Mouse (Mus musculus) hindbrain, embryonic 11.5 days (tissue): ENCODE measurements around the gene Kcnk13. TPM values are rescaled to one million over a fixed set of nuclear protein-coding genes. Genes with fewer than 3 reads are reported as not detected.
A peak's percentile ranks its signal among the peaks of the same experiment; 100 is the strongest.

Source experiments
- ATAC-seq: fragments of 200-750 bp; cut with Nextera tagmentation; 2 replicates; pipeline ENCODE4 v1.8.0; 2017; ENCODE audit warnings: mild to moderate bottlenecking, moderate TSS enrichment, moderate library complexity; ENCODE audit not compliant: low FRiP score
- DNase-seq: peaks from one replicate; pipeline ENCODE4 v3.0.0-alpha.2; 2015; ENCODE audit warnings: low spot score
- H3K27ac ChIP-seq: fragments of 300-500 bp; sonication (generic); 2 replicates; pipeline ENCODE4 v1.5.1; 2014; ENCODE audit warnings: mild to moderate bottlenecking, low read depth, low read length
- H3K27me3 ChIP-seq: fragments of 300-500 bp; sonication (generic); 2 replicates; pipeline ENCODE4 v1.6.1; 2014; ENCODE audit warnings: mild to moderate bottlenecking, low read length, moderate library complexity, mixed read lengths; ENCODE audit not compliant: control insufficient read depth, insufficient read depth
- H3K36me3 ChIP-seq: fragments of 300-500 bp; sonication (generic); 2 replicates; pipeline ENCODE4 v1.6.1; 2014; ENCODE audit warnings: mild to moderate bottlenecking, low read length, moderate library complexity, mixed read lengths; ENCODE audit not compliant: control insufficient read depth, insufficient read depth
- H3K4me1 ChIP-seq: fragments of 300-500 bp; sonication (generic); replicated peaks from 2 replicates; pipeline ENCODE4 v1.6.1; 2014; ENCODE audit warnings: low read length, mixed read lengths; ENCODE audit not compliant: control insufficient read depth, insufficient read depth
- H3K4me2 ChIP-seq: fragments of 300-500 bp; sonication (generic); replicated peaks from 2 replicates; pipeline ENCODE4 v1.6.1; 2014; ENCODE audit warnings: mild to moderate bottlenecking, low read depth, low read length
- H3K4me3 ChIP-seq: fragments of 300-500 bp; sonication (generic); 2 replicates; pipeline ENCODE4 v1.5.1; 2014; ENCODE audit warnings: low read depth, low read length
- H3K9ac ChIP-seq: fragments of 300-500 bp; sonication (generic); 2 replicates; pipeline ENCODE4 v1.6.1; 2014; ENCODE audit warnings: low read depth, low read length
- H3K9me3 ChIP-seq: fragments of 300-500 bp; sonication (generic); 2 replicates; pipeline ENCODE4 v1.6.1; 2016; ENCODE audit warnings: low read length; ENCODE audit not compliant: control insufficient read depth
- WGBS: fragments of 180-500 bp; shearing (Covaris S2); extraction: QIAGEN DNeasy Blood & Tissue Kit; methylation state at CpG from one replicate; pipeline ENCODE4 v1.1.7; 2014; 5-methylcytosine and 5-hydroxymethylcytosine counted together
- polyA plus RNA-seq: library from polyadenylated mRNA; unstranded; fragments of >200 nt; fragmentation: Nextera tagmentation; extraction: Ambion mirVana; gene quantifications from 2 replicates; pipeline ENCODE4 v1.2.1, GENCODE M21; 2014

Kcnk13 gene
- polyA plus RNA-seq, 1 experiment from 2014 or later: 0.20 TPM

GRCm38 (mm10) chr12:100067477-100067876 lies 103.2 kb downstream of the Kcnk13 start:
- ATAC-seq (no peak), DNase-seq (no peak)
- Histone ChIP-seq H3K4me3 (no peak overlapping the region), H3K4me1 (no peaks in the 10 kb centered on the region), H3K27ac (no peak overlapping the region), H3K36me3 (no peaks in the 10 kb centered on the region), H3K9me3 (no peaks in the 10 kb centered on the region), H3K9ac (no peak overlapping the region), H3K4me2 (no peak overlapping the region), H3K27me3 (no peaks in the 10 kb centered on the region)
- WGBS: 95% methylated on average over 5 of the region's 5 CpGs

- DNase-seq: peak; percentile 45
- H3K9ac ChIP-seq: no peak overlapping the region
- H3K36me3 ChIP-seq: no peaks in the 10 kb centered on the region
- no peak overlapping the region for H3K4me3 ChIP-seq
- no peaks in the 10 kb centered on the region for H3K27me3 ChIP-seq
- no peaks in the 10 kb centered on the region for H3K4me1 ChIP-seq
- no peaks in the 10 kb centered on the region for H3K9me3 ChIP-seq
- no peak overlapping the region for H3K27ac ChIP-seq
- WGBS: 55% methylated on average over 4 of the region's 4 CpGs
- ATAC-seq: peak; percentile 38; the same call in 1 of the 2 replicates
- H3K4me2 ChIP-seq: no peak overlapping the region
Measured at GRCm38 (mm10) chr12:100073201-100073672, 108.9 kb downstream of the Kcnk13 start.

- 94% methylated on average over 4 of the region's 4 CpGs for WGBS
- Histone ChIP-seq H3K4me3 (no peak overlapping the region), H3K4me1 (no peaks in the 10 kb centered on the region), H3K4me2 (no peak overlapping the region), H3K9ac (no peak overlapping the region), H3K27ac (no peak overlapping the region), H3K9me3 (no peaks in the 10 kb centered on the region), H3K36me3 (no peaks in the 10 kb centered on the region), H3K27me3 (no peaks in the 10 kb centered on the region)
- ATAC-seq (no peak), DNase-seq (no peak)
Measured at GRCm38 (mm10) chr12:100075715-100076114, 111.4 kb downstream of the Kcnk13 start.

GRCm38 (mm10) chr12:100079636-100080286 lies 115.5 kb downstream of the Kcnk13 start:
- no peak overlapping the region for H3K27ac ChIP-seq
- no peaks in the 10 kb centered on the region for H3K9me3 ChIP-seq
- no peaks in the 10 kb centered on the region for H3K27me3 ChIP-seq
- H3K36me3 ChIP-seq: no peaks in the 10 kb centered on the region
- 78% methylated on average over 8 of the region's 8 CpGs for WGBS
- no peaks in the 10 kb centered on the region for H3K4me1 ChIP-seq
- no peak for DNase-seq
- no peak overlapping the region for H3K4me2 ChIP-seq
- ATAC-seq: no peak
- no peak overlapping the region for H3K4me3 ChIP-seq
- H3K9ac ChIP-seq: no peak overlapping the region

GRCm38 (mm10) chr12:100088026-100088425 lies 123.7 kb downstream of the Kcnk13 start:
- 91% methylated on average over 3 of the region's 3 CpGs for WGBS
- no peak overlapping the region for H3K9ac ChIP-seq
- H3K36me3 ChIP-seq: no peaks in the 10 kb centered on the region
- H3K27ac ChIP-seq: no peak overlapping the region
- DNase-seq: no peak
- H3K4me2 ChIP-seq: no peak overlapping the region
- no peaks in the 10 kb centered on the region for H3K4me1 ChIP-seq
- ATAC-seq: no peak
- H3K27me3 ChIP-seq: no peaks in the 10 kb centered on the region
- no peaks in the 10 kb centered on the region for H3K9me3 ChIP-seq
- H3K4me3 ChIP-seq: no peak overlapping the region

GRCm38 (mm10) chr12:100089265-100089664 lies 125.0 kb downstream of the Kcnk13 start:
- H3K9ac ChIP-seq: no peak overlapping the region
- DNase-seq (no peak), ATAC-seq (no peak)
- no peaks in the 10 kb centered on the region for H3K4me1 ChIP-seq
- H3K4me3 ChIP-seq: no peak overlapping the region
- H3K27me3 ChIP-seq: no peaks in the 10 kb centered on the region
- H3K36me3 ChIP-seq: no peaks in the 10 kb centered on the region
- no peak overlapping the region for H3K4me2 ChIP-seq
- H3K9me3 ChIP-seq: no peaks in the 10 kb centered on the region
- no peak overlapping the region for H3K27ac ChIP-seq
- WGBS: 90% methylated on average over 5 of the region's 5 CpGs

- H3K36me3 ChIP-seq: no peaks in the 10 kb centered on the region
- 87% methylated on average over 4 of the region's 4 CpGs for WGBS
- H3K27ac ChIP-seq: no peak overlapping the region
- no peak overlapping the region for H3K4me3 ChIP-seq
- H3K9me3 ChIP-seq: no peaks in the 10 kb centered on the region
- DNase-seq: no peak
- no peaks in the 10 kb centered on the region for H3K27me3 ChIP-seq
- H3K4me1 ChIP-seq: no peaks in the 10 kb centered on the region
- no peak for ATAC-seq
- H3K4me2 ChIP-seq: no peak overlapping the region
- no peak overlapping the region for H3K9ac ChIP-seq
Measured at GRCm38 (mm10) chr12:100090750-100091149, 126.5 kb downstream of the Kcnk13 start.

GRCm38 (mm10) chr12:100093046-100093445 lies 128.7 kb downstream of the Kcnk13 start:
- WGBS: 78% methylated on average over 11 of the region's 11 CpGs
- Histone ChIP-seq H3K27ac (no peak overlapping the region), H3K4me2 (no peak overlapping the region), H3K36me3 (no peaks in the 10 kb centered on the region), H3K4me3 (no peak overlapping the region), H3K4me1 (no peaks in the 10 kb centered on the region), H3K9ac (no peak overlapping the region), H3K9me3 (no peaks in the 10 kb centered on the region), H3K27me3 (no peaks in the 10 kb centered on the region)
- no peak for ATAC-seq
- DNase-seq: no peak

GRCm38 (mm10) chr12:100099971-100100706 lies 135.8 kb downstream of the Kcnk13 start:
- H3K9ac ChIP-seq: no peak overlapping the region
- 68% methylated on average over 3 of the region's 3 CpGs for WGBS
- no peak overlapping the region for H3K27ac ChIP-seq
- no peak for ATAC-seq
- no peaks in the 10 kb centered on the region for H3K9me3 ChIP-seq
- no peaks in the 10 kb centered on the region for H3K36me3 ChIP-seq
- peak; percentile 19 for DNase-seq
- no peak overlapping the region for H3K4me3 ChIP-seq
- no peaks in the 10 kb centered on the region for H3K27me3 ChIP-seq
- H3K4me1 ChIP-seq: no peaks in the 10 kb centered on the region
- no peak overlapping the region for H3K4me2 ChIP-seq
